Mouse (Mus musculus) hindbrain, embryonic 10.5 days (tissue): ENCODE measurements around the gene Tubgcp5. TPM values are rescaled to one million over a fixed set of nuclear protein-coding genes. Genes with fewer than 3 reads are reported as not detected.

Source experiments
- DNase-seq: peaks from one replicate; pipeline ENCODE4 v3.0.0-alpha.2; 2017; ENCODE audit warnings: low spot score
- H3K27ac ChIP-seq: fragments of 300-500 bp; sonication (generic); 2 replicates; pipeline ENCODE4 v1.5.1; 2016; ENCODE audit warnings: mild to moderate bottlenecking, moderate library complexity
- H3K27me3 ChIP-seq: fragments of 300-500 bp; sonication (generic); 2 replicates; pipeline ENCODE4 v1.6.1; 2016; ENCODE audit warnings: mild to moderate bottlenecking; ENCODE audit not compliant: poor library complexity, insufficient read depth, severe bottlenecking
- H3K36me3 ChIP-seq: fragments of 300-500 bp; sonication (generic); 2 replicates; pipeline ENCODE4 v1.6.1; 2016; ENCODE audit warnings: mild to moderate bottlenecking, moderate library complexity
- H3K4me1 ChIP-seq: fragments of 300-500 bp; sonication (generic); replicated peaks from 2 replicates; pipeline ENCODE4 v1.6.1; 2016; ENCODE audit warnings: mild to moderate bottlenecking
- H3K4me3 ChIP-seq: fragments of 300-500 bp; sonication (generic); 2 replicates; pipeline ENCODE4 v1.5.1; 2016; ENCODE audit warnings: mild to moderate bottlenecking, moderate library complexity
- H3K9me3 ChIP-seq: fragments of 300-500 bp; sonication (generic); 2 replicates; pipeline ENCODE4 v1.6.1; 2016; ENCODE audit warnings: mild to moderate bottlenecking, moderate library complexity
- WGBS: fragments of 180-500 bp; shearing (Covaris S2); methylation state at CpG from one replicate; pipeline ENCODE4 v1.1.7; 2016; 5-methylcytosine and 5-hydroxymethylcytosine counted together
- polyA plus RNA-seq: library from polyadenylated mRNA; unstranded; fragments of >200 nt; fragmentation: Nextera tagmentation; extraction: Ambion mirVana; gene quantifications from 2 replicates; pipeline ENCODE4 v1.2.1, GENCODE M21; 2016

The Tubgcp5 gene
- polyA plus RNA-seq, 1 experiment from 2014 or later = 34.6 TPM

DNA sequence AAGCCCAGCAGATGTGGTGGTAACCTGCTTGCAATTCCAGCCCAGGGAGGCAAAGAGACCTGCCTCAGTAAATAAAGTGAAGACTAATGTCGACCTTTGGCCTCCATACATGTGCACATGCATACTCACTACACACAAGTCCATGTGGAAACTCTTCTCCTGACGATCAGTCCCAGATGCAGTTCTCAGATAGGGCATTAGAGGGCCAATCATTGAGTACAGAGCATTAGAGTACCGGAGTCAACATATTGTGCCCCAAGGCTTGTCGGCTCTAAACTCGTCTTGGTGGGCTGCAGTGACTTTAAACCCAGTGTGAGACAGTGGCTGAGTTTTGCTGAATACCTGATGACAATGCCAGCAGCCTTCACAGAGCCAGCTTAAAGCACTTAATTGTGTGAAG is 30.5 kb downstream of the Tubgcp5 start:
- Histone ChIP-seq H3K27ac (no peak overlapping the region), H3K9me3 (no peaks in the 10 kb centered on the region), H3K27me3 (no peaks in the 10 kb centered on the region), H3K36me3 (peaks cover 97% of the 10 kb centered on the region), H3K4me3 (no peak overlapping the region), H3K4me1 (no peaks in the 10 kb centered on the region)
- 83% methylated on average over 5 of the region's 5 CpGs for WGBS
- DNase-seq = no peak

- Histone ChIP-seq H3K4me1 (no peaks in the 10 kb centered on the region), H3K4me3 (no peak overlapping the region), H3K36me3 (peaks cover 99% of the 10 kb centered on the region), H3K27me3 (no peaks in the 10 kb centered on the region), H3K27ac (no peak overlapping the region), H3K9me3 (no peaks in the 10 kb centered on the region)
- WGBS = 92% methylated on average over 9 of the region's 9 CpGs
- no peak for DNase-seq
Measured at GRCm38 (mm10) chr7:55827551-55827950, 33.6 kb downstream of the Tubgcp5 start.

GRCm38 (mm10) chr7:55836877-55837276 is 42.9 kb downstream of the Tubgcp5 start:
- Histone ChIP-seq H3K9me3 (no peaks in the 10 kb centered on the region), H3K4me1 (peaks cover 8% of the 10 kb centered on the region), H3K27ac (no peak overlapping the region), H3K4me3 (no peak overlapping the region), H3K36me3 (peaks cover 14% of the 10 kb centered on the region), H3K27me3 (no peaks in the 10 kb centered on the region)
- DNase-seq = no peak
- WGBS = 87% methylated on average over 4 of the region's 4 CpGs

DNA sequence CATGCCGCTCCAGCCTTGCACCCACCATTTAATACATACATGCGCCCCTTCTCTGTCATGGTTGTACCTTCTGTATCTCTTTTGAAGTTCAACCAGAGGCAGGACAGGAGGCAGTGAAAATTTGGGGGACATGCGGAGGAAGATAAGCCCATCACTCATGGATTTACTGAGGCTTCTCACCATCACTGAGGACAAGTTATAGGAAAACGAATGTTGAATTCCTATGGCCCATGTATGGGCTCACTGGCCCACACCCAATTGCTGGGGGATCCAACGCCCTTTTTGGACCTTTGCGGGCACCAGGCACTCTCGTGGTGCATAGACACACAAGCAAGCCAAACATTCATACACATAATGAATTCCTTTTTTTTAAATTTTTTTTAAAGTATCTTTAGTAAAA is 47.5 kb downstream of the Tubgcp5 start, which contains the start of gene Cyfip1:
Gene Cyfip1 (plus strand): TSS at position 301 of the 400 bp plus-strand sequence.
- 56% methylated on average over 7 of the region's 7 CpGs for WGBS
- no peak for DNase-seq
- H3K4me1 ChIP-seq = peaks cover 17% of the 10 kb centered on the region

DNA sequence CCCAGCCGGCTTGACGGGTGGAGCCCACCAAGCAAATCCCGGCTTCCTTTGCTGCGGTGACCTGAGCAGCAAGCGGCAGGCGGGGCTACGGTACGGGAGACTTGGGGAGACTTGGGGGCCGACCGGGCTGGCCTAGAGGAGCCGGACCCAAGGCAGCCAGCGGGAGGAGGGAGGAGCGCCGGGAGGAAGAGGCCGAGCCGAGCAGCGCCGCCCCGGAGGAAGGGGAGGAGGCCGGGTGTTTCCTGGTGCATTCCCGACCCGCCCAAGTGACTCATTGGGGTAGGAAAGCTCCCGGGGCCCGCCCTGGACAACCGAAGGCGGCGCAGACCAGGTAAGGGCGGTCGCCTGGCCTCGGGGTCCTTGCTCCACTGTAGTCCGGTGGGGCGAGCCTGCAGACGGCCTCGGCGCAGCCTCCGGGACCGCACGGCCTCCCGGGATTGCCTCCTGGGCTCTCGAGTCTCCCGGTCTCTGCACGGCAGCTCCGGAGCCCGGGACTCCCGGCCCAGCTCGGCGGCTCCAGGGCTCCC is 48.1 kb downstream of the Tubgcp5 start:
- under 1% methylated on average over 45 of the region's 47 CpGs for WGBS
- peak; percentile 89 for DNase-seq
- peak overlapping the region; percentile 92 for H3K4me3 ChIP-seq
- H3K27ac ChIP-seq = peak overlapping the region; percentile 98
- peaks cover 17% of the 10 kb centered on the region for H3K4me1 ChIP-seq
- no peaks in the 10 kb centered on the region for H3K27me3 ChIP-seq
- no peaks in the 10 kb centered on the region for H3K9me3 ChIP-seq
- H3K36me3 ChIP-seq = peaks cover 12% of the 10 kb centered on the region; the same call in 1 of the 2 replicates

More for the DNA sequence above, 47.5 kb downstream of the Tubgcp5 start, which contains the start of gene Cyfip1:
- no peaks in the 10 kb centered on the region for H3K9me3 ChIP-seq
- peak within 1 kb of the TSS; percentile 98 for H3K27ac ChIP-seq
- peak within 1 kb of the TSS; percentile 92 for H3K4me3 ChIP-seq
- H3K36me3 ChIP-seq = peaks cover 12% of the 10 kb centered on the region; the same call in 1 of the 2 replicates
- no peaks in the 10 kb centered on the region for H3K27me3 ChIP-seq

DNA sequence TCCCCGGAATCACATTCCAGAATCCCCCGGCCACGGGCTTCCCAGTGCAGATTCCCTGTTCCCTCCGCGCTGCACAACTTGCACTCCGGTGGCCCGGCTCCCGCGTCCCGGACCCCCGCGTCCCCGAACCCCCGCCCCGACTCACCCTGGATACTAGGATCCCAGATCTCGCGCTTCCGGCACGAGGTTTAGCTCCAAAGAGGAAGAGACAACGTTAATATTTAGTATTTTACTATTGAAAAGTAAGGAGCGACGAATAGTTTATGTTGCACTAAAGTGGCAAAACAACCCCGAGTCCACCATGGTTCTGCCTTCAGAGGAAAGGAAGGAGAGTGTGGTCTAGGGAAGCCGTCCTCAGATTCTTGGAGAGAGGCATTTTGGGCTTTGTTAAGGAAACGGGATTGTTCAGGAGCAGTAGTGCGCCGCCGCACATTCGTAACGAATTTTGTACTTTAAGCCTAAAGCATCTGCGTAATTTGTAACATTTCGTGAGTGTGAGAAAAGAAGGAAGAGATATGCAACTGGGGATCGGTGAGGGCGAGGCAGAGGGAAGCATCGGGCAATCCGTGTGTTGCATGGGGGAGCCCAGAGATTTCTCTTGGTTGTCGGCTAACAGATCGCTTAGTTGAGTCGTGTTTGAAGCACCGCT is 48.7 kb downstream of the Tubgcp5 start:
- Histone ChIP-seq H3K27ac (peak overlapping the region; percentile 98), H3K4me1 (peaks cover 17% of the 10 kb centered on the region), H3K9me3 (no peaks in the 10 kb centered on the region), H3K27me3 (no peaks in the 10 kb centered on the region), H3K36me3 (peaks cover 12% of the 10 kb centered on the region; the same call in 1 of the 2 replicates), H3K4me3 (peak overlapping the region; percentile 92)
- WGBS = under 1% methylated on average over 40 of the region's 40 CpGs
- DNase-seq = no peak

- no peak overlapping the region for H3K4me3 ChIP-seq
- no peaks in the 10 kb centered on the region for H3K27me3 ChIP-seq
- H3K27ac ChIP-seq = no peak overlapping the region
- H3K9me3 ChIP-seq = no peaks in the 10 kb centered on the region
- H3K4me1 ChIP-seq = peaks cover 35% of the 10 kb centered on the region
- WGBS = 83% methylated on average over 9 of the region's 9 CpGs
- DNase-seq = no peak
- peaks cover 12% of the 10 kb centered on the region; the same call in 1 of the 2 replicates for H3K36me3 ChIP-seq
Measured at GRCm38 (mm10) chr7:55846606-55847312, 52.8 kb downstream of the Tubgcp5 start.

DNA sequence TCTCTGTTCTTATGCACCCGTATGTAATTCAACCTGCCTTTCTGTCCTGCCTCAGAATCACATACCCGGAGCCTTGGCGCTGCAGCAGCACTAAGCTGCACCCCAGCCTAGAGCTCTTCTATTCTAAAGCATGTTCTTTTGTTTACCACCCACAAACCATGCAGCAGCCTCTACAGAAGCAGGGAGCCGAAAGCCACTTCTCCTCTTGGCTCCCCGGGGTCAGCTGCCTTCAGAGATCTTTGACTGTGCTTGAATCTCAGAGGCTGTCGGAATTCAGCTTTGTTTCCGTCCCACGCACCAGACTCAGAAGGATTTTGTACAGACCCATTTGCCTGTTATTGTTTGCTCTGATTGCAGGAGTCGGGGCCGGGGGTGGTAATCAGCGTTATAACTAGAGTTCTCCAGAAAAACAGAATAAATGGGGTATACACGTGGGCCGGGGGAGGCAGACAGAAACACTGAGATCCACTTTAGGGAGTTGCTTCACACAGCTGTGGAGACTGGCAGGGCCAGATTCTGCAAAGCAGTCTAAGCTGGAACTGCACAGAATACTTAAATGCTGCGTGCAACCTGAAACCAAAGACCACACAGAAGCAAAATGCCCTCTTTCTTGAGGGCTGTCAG is 56.1 kb downstream of the Tubgcp5 start:
- H3K4me1 ChIP-seq = peaks cover 25% of the 10 kb centered on the region
- H3K36me3 ChIP-seq = peaks cover 11% of the 10 kb centered on the region; the same call in 1 of the 2 replicates
- DNase-seq = peak; percentile 19
- peak overlapping the region; percentile 78 for H3K27ac ChIP-seq
- 29% methylated on average over 14 of the region's 14 CpGs for WGBS
- no peaks in the 10 kb centered on the region for H3K27me3 ChIP-seq
- H3K9me3 ChIP-seq = no peaks in the 10 kb centered on the region
- 0 out of 2 replicates have a peak overlapping the region, but pooled peaks have one; percentile 21 for H3K4me3 ChIP-seq

DNA sequence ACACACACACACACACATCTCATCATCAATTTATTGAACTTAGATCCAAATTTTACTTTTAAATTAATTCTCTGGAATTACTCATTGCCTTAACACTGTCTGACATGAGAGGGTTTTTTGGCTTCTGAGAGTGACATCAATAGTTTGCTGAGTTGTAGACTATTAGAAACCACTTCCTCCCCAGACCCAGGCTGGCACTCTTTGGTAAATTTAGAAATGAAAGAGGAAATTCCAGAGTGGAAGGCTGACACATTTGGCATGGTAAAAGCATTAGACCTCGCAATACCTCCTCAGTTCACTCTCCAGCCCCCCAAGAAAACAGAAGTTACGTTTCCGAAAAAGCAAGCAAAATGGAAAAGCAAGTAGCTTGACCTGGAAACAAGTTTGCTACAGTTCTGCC is 58.8 kb downstream of the Tubgcp5 start:
- DNase-seq = no peak
- Histone ChIP-seq H3K9me3 (no peaks in the 10 kb centered on the region), H3K4me1 (peaks cover 25% of the 10 kb centered on the region), H3K27me3 (no peaks in the 10 kb centered on the region), H3K36me3 (peaks cover 13% of the 10 kb centered on the region; the same call in 1 of the 2 replicates), H3K27ac (no peak overlapping the region), H3K4me3 (no peak overlapping the region)
- WGBS = 91% methylated on average over 3 of the region's 3 CpGs

DNA sequence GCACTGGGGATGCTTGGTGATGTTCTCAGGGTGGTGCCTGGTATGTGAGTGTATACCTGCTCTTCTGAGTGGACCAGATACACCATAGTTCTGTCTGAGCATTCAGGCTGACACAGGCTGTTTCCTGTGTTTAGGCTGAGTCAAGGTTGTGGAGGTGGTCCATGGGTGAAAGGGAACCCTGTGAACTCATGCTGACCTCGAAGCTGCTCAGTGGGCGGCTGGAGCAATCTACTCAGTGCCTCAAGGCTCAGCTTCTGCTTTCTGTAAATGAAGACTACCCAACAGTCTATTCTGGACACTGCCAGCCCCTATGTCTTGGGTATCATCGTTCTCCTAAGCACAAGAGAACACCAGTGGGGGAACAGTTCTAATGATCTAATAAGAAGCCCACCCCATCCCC is 61.6 kb downstream of the Tubgcp5 start:
- H3K27me3 ChIP-seq = no peaks in the 10 kb centered on the region
- H3K4me1 ChIP-seq = peaks cover 7% of the 10 kb centered on the region; the same call in 1 of the 2 replicates
- 90% methylated on average over 3 of the region's 3 CpGs for WGBS
- H3K36me3 ChIP-seq = peaks cover 13% of the 10 kb centered on the region; the same call in 1 of the 2 replicates
- H3K9me3 ChIP-seq = no peaks in the 10 kb centered on the region
- no peak overlapping the region for H3K27ac ChIP-seq
- H3K4me3 ChIP-seq = no peak overlapping the region
- DNase-seq = no peak

DNA sequence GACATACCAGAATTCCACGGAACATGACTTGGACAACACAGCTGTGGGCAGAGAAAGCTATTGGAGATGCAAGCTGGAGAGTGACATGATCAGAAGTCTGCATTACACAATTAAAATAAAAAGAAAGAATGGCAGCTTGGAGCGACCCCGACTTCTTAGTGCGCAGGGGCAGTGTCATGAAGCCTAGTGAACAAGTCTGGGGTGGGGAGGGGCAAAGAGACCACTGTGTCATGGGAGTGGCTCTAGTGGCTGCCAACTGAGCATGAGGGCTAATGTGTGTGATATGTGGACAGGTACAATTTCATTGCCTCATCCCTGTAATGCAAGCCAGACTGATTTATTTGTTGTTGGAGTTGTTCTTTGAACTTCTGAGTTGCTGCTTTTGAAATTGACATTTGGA is 62.8 kb downstream of the Tubgcp5 start:
- no peak for DNase-seq
- Histone ChIP-seq H3K27me3 (no peaks in the 10 kb centered on the region), H3K9me3 (no peaks in the 10 kb centered on the region), H3K4me1 (no peaks in the 10 kb centered on the region), H3K36me3 (peaks cover 13% of the 10 kb centered on the region; the same call in 1 of the 2 replicates), H3K4me3 (no peak overlapping the region), H3K27ac (no peak overlapping the region)
- WGBS = 91% methylated on average over 4 of the region's 4 CpGs

- DNase-seq = no peak
- peaks cover 17% of the 10 kb centered on the region; the same call in 1 of the 2 replicates for H3K36me3 ChIP-seq
- no peaks in the 10 kb centered on the region for H3K9me3 ChIP-seq
- H3K4me3 ChIP-seq = no peak overlapping the region
- no peaks in the 10 kb centered on the region for H3K27me3 ChIP-seq
- H3K27ac ChIP-seq = no peak overlapping the region
- WGBS = 84% methylated on average over 2 of the region's 2 CpGs
- no peaks in the 10 kb centered on the region for H3K4me1 ChIP-seq
Measured at GRCm38 (mm10) chr7:55857729-55858128, 63.8 kb downstream of the Tubgcp5 start.
